Mouse (Mus musculus) G1E-ER4 (cell line): Measurements from ENCODE around the gene Gm9745. TPM values are rescaled to one million over a fixed set of nuclear protein-coding genes. Genes with fewer than 3 reads are reported as not detected.
"Not testable (repeated sequence)": the region's sequence is repeated elsewhere in the genome, so short reads cannot be mapped to it uniquely, and the experiment has no call there.

Experiments used
- GATA1 ChIP-seq: IDR thresholded peaks from one replicate; pipeline ENCODE4 v1.8.0; 2012; ENCODE audit warnings: low read length, inconsistent platforms
- polyA plus RNA-seq: library from polyadenylated mRNA; stranded (reverse); fragments of >175 nt; gene quantifications from 2 replicates; pipeline ENCODE4 v1.2.3, GENCODE M21; 2012

Gm9745 gene
- polyA plus RNA-seq, result not detected in 2 replicates

GRCm38 (mm10) chr13:8948131-8948530 is at the start of gene Gm9745:
Gene Gm9745, minus strand, starts transcription at chr13:8948231.
- not testable (repeated sequence) for TF ChIP-seq GATA1

- no peak for TF ChIP-seq GATA1
Observed at GRCm38 (mm10) chr13:8995990-8996786, 48.2 kb upstream of the Gm9745 start, which contains the start of gene Gtpbp4. Gene Gtpbp4, minus strand, starts transcription at chr13:8996083.

DNA sequence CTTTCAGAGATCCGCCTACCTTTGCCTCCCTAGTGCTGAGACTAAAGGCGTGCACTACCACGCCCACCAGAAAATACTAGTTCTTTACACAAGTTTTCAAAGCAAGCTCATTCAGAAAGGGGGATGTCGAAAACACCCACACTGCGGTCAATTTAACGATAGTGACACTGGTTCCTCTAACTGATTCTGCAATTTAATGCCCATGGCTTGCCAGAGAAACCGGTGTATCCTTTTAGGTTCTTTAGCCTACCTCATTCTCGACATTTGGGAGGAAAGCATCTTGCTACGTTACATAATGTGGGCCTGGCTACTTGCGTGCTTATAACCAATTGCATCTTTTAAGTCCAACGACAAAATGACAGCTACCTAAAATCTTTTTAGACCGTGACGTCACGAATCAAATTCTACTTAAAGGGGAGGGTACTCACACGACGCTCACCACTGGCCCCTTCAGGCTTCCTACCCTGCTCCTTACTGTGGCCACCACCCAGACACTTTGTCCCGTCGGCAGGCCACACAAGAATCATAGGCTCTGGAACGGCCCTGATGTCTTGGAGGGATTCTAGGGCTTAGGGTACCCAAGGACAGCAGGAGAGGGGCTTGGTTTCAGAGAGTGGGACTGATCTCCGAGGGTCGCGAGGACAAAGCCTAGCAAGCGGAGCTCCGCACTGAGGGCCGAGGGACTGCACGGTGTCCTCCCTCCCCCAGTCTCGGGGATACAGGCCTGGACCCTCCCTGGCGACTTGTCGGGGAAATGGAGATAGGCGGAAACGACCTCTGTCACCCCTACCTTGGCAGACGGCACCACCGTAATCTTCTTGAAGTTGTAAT is 47.3 kb upstream of the Gm9745 start:
- TF ChIP-seq GATA1, result no peak

DNA sequence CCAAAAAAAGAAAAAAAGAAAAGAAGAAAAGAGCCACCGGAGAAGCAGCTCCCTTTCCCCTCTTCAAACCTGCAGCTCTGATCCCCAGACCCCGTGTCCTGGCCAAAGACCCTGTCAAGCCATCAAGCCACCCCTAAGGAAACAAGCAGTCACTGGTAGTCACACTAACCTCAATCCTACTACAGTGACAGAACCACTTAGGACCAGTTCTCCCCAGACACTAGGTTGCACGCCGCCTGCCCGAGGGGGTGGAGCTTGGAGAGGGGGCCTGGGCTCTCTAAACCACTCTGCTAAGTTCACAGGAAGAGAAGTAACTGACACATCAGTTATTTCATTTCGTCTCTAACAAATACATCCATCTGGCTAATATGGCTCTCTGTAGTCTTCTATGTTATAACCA is 44.2 kb upstream of the Gm9745 start:
- TF ChIP-seq GATA1, result no peak

- TF ChIP-seq GATA1, result no peak
Observed at GRCm38 (mm10) chr13:8972972-8973371, 24.9 kb upstream of the Gm9745 start.

DNA sequence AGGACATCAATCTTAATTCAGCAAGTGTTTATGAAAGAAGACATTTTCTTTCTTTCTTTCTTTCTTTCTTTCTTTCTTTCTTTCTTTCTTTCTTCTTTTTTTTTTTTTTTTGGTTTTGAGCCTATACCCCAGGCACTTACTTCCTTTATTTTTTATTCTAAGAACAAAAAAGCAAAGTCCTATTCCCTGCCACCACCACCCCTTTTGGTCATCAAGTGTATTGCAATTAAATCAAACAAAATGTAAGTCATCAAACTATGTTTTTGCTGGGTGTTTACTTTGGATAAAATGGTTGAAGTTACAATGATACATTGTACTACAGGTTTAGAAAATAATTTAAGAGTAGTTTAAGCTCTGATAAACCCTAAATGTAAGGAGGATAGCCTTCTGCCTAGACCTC is 24.3 kb upstream of the Gm9745 start:
- no peak for TF ChIP-seq GATA1

- peak; percentile 65 for TF ChIP-seq GATA1
Observed at GRCm38 (mm10) chr13:8967742-8968141, 19.7 kb upstream of the Gm9745 start.

- no peak for TF ChIP-seq GATA1
Observed at GRCm38 (mm10) chr13:8965224-8965623, 17.2 kb upstream of the Gm9745 start.

DNA sequence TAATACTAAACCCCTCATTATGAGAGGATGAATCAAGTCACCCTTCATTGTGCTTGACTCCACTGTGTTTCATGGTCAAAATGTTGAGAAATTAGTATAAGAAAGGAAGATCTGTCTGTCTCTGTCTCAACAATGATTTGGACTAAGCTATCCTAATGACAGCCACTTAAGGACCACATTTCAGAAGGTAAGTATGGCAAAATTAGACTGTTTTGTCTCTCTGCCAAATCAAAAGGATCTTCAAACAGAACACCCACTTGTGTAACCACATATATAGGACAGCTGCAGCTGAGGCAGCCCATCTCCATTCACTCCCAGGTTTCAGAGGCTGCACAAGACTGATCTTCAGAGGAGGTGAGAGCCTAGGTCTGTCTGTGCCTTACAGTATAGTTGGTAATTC is 4.5 kb upstream of the Gm9745 start, which contains the start of gene Idi2:
Gene Idi2 (plus strand): TSS at position 301 of the 400 bp plus-strand sequence.
- not testable (repeated sequence) for TF ChIP-seq GATA1

GRCm38 (mm10) chr13:8933499-8933898 is 14.5 kb downstream of the Gm9745 start:
- TF ChIP-seq GATA1, result no peak

Other genes with a start within 250 kb of the Gm9745 start
- gene Wdr37, start 76.3 kb downstream of the Gm9745 start, polyA plus RNA-seq, result 1.5 and 13.0 TPM in 2 replicates
- 15.7 and 21.1 TPM in 2 replicates for gene Idi1, start 62.7 kb downstream of the Gm9745 start, polyA plus RNA-seq
- gene Idi2, start 4.6 kb upstream of the Gm9745 start, polyA plus RNA-seq, result 0.02 and 0.04 TPM in 2 replicates
- 2.1 and 3.6 TPM in 2 replicates for gene Gtpbp4, start 47.9 kb upstream of the Gm9745 start, polyA plus RNA-seq
- gene Larp4b, start 145.7 kb upstream of the Gm9745 start, polyA plus RNA-seq, result 50.6 and 52.1 TPM in 2 replicates